Mouse (Mus musculus): ENCODE results near the gene Hist1h3d. TPM values are rescaled to one million over a fixed set of nuclear protein-coding genes. Genes with fewer than 3 reads are reported as not detected.
"Not testable (repeated sequence)": the region's sequence is repeated elsewhere in the genome, so short reads cannot be mapped to it uniquely, and the experiment has no call there.

The Hist1h3d gene
- polyA plus RNA-seq, 1 experiment from 2014 or later, result 2.6 TPM

- no peak for DNase-seq (ENCODE audit: low spot score)
- H3K36me3 ChIP-seq (ENCODE audit: insufficient read depth, low read length), result no peaks in the 10 kb centered on the region
- TF ChIP-seq CTCF (IDR thresholded peaks at IDR 0.05; ENCODE audit: low read depth), result no peak
- no peak for ATAC-seq (replicated peaks; ENCODE audit: low FRiP score, low read depth)
- H3K9me3 ChIP-seq (replicated peaks; ENCODE audit: low read length), result no peaks in the 10 kb centered on the region
- no peak overlapping the region for H3K4me3 ChIP-seq (replicated peaks; ENCODE audit: low read depth, low read length)
- H3K27me3 ChIP-seq (ENCODE audit: insufficient read depth, low read length), result no peaks in the 10 kb centered on the region
- peak overlapping the region; percentile 95 for H3K4me2 ChIP-seq (ENCODE audit: low read length)
- H3K4me1 ChIP-seq (replicated peaks; ENCODE audit: insufficient read depth, low read length), result no peaks in the 10 kb centered on the region
- H3K27ac ChIP-seq, result no peak overlapping the region
- 62% methylated on average over 3 of the region's 3 CpGs for WGBS
- no peak overlapping the region for H3K9ac ChIP-seq (ENCODE audit: low read depth, low read length)
Measured at GRCm38 (mm10) chr13:23556906-23557305, 18.7 kb upstream of the Hist1h3d start.

GRCm38 (mm10) chr13:23560699-23561098 is 14.9 kb upstream of the Hist1h3d start:
- not testable (repeated sequence) for H3K9me3 ChIP-seq (replicated peaks; ENCODE audit: low read length); H3K36me3 ChIP-seq (ENCODE audit: insufficient read depth, low read length); H3K4me3 ChIP-seq (replicated peaks; ENCODE audit: low read depth, low read length); ATAC-seq (replicated peaks; ENCODE audit: low FRiP score, low read depth); H3K4me1 ChIP-seq (replicated peaks; ENCODE audit: insufficient read depth, low read length); H3K27me3 ChIP-seq (ENCODE audit: insufficient read depth, low read length); DNase-seq (ENCODE audit: low spot score); H3K27ac ChIP-seq; H3K9ac ChIP-seq (ENCODE audit: low read depth, low read length)
- 0 out of 2 replicates have a peak overlapping the region, but pooled peaks have one; percentile 13 for H3K4me2 ChIP-seq (ENCODE audit: low read length)
- WGBS, result 9% methylated on average over 2 of the region's 2 CpGs

DNA sequence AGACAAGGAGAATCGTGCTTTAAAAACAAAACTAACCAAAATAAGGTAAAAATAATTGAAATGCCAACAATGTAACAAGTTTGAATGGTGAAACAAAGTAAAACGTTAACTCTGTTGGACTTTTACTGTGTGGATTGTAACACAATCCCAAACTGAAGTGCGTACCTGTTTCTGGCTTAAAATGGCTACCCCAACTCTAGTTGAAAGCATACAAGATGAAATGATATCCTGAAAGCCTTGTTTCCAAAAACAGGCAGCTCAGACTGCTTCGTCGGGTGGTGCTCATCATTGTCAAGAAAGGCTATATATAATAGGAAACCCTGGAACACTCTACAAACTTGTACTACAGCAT is 14.1 kb upstream of the Hist1h3d start:
- H3K4me2 ChIP-seq (ENCODE audit: low read length), result peak overlapping the region; percentile 76
- not testable (repeated sequence) for DNase-seq (ENCODE audit: low spot score)

GRCm38 (mm10) chr13:23561883-23562659 is 13.5 kb upstream of the Hist1h3d start, which contains the start of gene Hist1h3e:
Hist1h3e (minus strand) TSS chr13:23562369.
- peak within 1 kb of the TSS; percentile 76 for H3K4me2 ChIP-seq (ENCODE audit: low read length)
- peak within 1 kb of the TSS; percentile 61 for H3K9ac ChIP-seq (ENCODE audit: low read depth, low read length)
- not testable (repeated sequence) for H3K27me3 ChIP-seq (ENCODE audit: insufficient read depth, low read length); H3K9me3 ChIP-seq (replicated peaks; ENCODE audit: low read length); H3K36me3 ChIP-seq (ENCODE audit: insufficient read depth, low read length); H3K4me1 ChIP-seq (replicated peaks; ENCODE audit: insufficient read depth, low read length)
- peak; percentile 91 for ATAC-seq (replicated peaks; ENCODE audit: low FRiP score, low read depth)
- peak within 1 kb of the TSS; percentile 96 for H3K27ac ChIP-seq
- under 1% methylated on average over 42 of the region's 67 CpGs for WGBS
- H3K4me3 ChIP-seq (replicated peaks; ENCODE audit: low read depth, low read length), result peak within 1 kb of the TSS; percentile 25
- peak; percentile 99 for DNase-seq (ENCODE audit: low spot score)

More for the DNA sequence above, 14.1 kb upstream of the Hist1h3d start:
- not testable (repeated sequence) for ATAC-seq (replicated peaks; ENCODE audit: low FRiP score, low read depth); H3K4me1 ChIP-seq (replicated peaks; ENCODE audit: insufficient read depth, low read length); H3K9me3 ChIP-seq (replicated peaks; ENCODE audit: low read length); H3K36me3 ChIP-seq (ENCODE audit: insufficient read depth, low read length); H3K27me3 ChIP-seq (ENCODE audit: insufficient read depth, low read length)
- H3K4me3 ChIP-seq (replicated peaks; ENCODE audit: low read depth, low read length), result peak overlapping the region; percentile 25
- peak overlapping the region; percentile 61; the same call in 1 of the 2 replicates for H3K9ac ChIP-seq (ENCODE audit: low read depth, low read length)
- peak overlapping the region; percentile 96 for H3K27ac ChIP-seq
- WGBS, result 0% methylated on average over 2 of the region's 5 CpGs

GRCm38 (mm10) chr13:23562699-23563462 is 12.7 kb upstream of the Hist1h3d start:
- peak overlapping the region; percentile 76 for H3K4me2 ChIP-seq (ENCODE audit: low read length)
- no peaks in the 10 kb centered on the region for H3K36me3 ChIP-seq (ENCODE audit: insufficient read depth, low read length)
- H3K27ac ChIP-seq, result peak overlapping the region; percentile 96
- H3K9me3 ChIP-seq (replicated peaks; ENCODE audit: low read length), result no peaks in the 10 kb centered on the region
- ATAC-seq (replicated peaks; ENCODE audit: low FRiP score, low read depth), result peak; percentile 58
- no peaks in the 10 kb centered on the region for H3K27me3 ChIP-seq (ENCODE audit: insufficient read depth, low read length)
- 3% methylated on average over 18 of the region's 18 CpGs for WGBS
- no peaks in the 10 kb centered on the region for H3K4me1 ChIP-seq (replicated peaks; ENCODE audit: insufficient read depth, low read length)
- peak overlapping the region; percentile 57 for H3K9ac ChIP-seq (ENCODE audit: low read depth, low read length)
- H3K4me3 ChIP-seq (replicated peaks; ENCODE audit: low read depth, low read length), result peak overlapping the region; percentile 25
- TF ChIP-seq CTCF (IDR thresholded peaks at IDR 0.05; ENCODE audit: low read depth), result peak; percentile 71
- peak; percentile 98 for DNase-seq (ENCODE audit: low spot score)

GRCm38 (mm10) chr13:23564482-23564881 is 11.1 kb upstream of the Hist1h3d start:
- Histone ChIP-seq H3K27me3 (ENCODE audit: insufficient read depth, low read length) (no peaks in the 10 kb centered on the region), H3K4me3 (replicated peaks; ENCODE audit: low read depth, low read length) (no peak overlapping the region), H3K9me3 (replicated peaks; ENCODE audit: low read length) (no peaks in the 10 kb centered on the region), H3K4me2 (ENCODE audit: low read length) (no peak overlapping the region), H3K9ac (ENCODE audit: low read depth, low read length) (no peak overlapping the region), H3K4me1 (replicated peaks; ENCODE audit: insufficient read depth, low read length) (no peaks in the 10 kb centered on the region), H3K36me3 (ENCODE audit: insufficient read depth, low read length) (no peaks in the 10 kb centered on the region), H3K27ac (no peak overlapping the region)
- WGBS, result 77% methylated on average over 2 of the region's 2 CpGs
- ATAC-seq (replicated peaks; ENCODE audit: low FRiP score, low read depth) (no peak), DNase-seq (ENCODE audit: low spot score) (no peak)
- TF ChIP-seq CTCF (IDR thresholded peaks at IDR 0.05; ENCODE audit: low read depth), result no peak

- H3K4me1 ChIP-seq (replicated peaks; ENCODE audit: insufficient read depth, low read length); DNase-seq (ENCODE audit: low spot score); H3K27me3 ChIP-seq (ENCODE audit: insufficient read depth, low read length); H3K36me3 ChIP-seq (ENCODE audit: insufficient read depth, low read length); H3K9me3 ChIP-seq (replicated peaks; ENCODE audit: low read length): not testable (repeated sequence)
- Histone ChIP-seq H3K4me3 (replicated peaks; ENCODE audit: low read depth, low read length) (peak overlapping the region; percentile 48), H3K4me2 (ENCODE audit: low read length) (peak overlapping the region; percentile 64), H3K9ac (ENCODE audit: low read depth, low read length) (peak overlapping the region; percentile 55; the same call in 1 of the 2 replicates), H3K27ac (peak overlapping the region; percentile 95)
- 2% methylated on average over 21 of the region's 41 CpGs for WGBS
- ATAC-seq (replicated peaks; ENCODE audit: low FRiP score, low read depth), result peak; percentile 8; the same call in 1 of the 2 replicates
Measured at GRCm38 (mm10) chr13:23570261-23571021, 5.1 kb upstream of the Hist1h3d start.

Measured in kidney, postnatal 0 days (tissue).